Comparison of ENCODE assay signal across 14 mouse cellular contexts in genomic region chr19:7128551-7129475, GRCm38 (mm10). TPM values are rescaled to one million over a fixed set of nuclear protein-coding genes. Genes with fewer than 3 reads are reported as not detected.
DNase-seq lines count a peak whose midpoint lies in the region; ATAC-seq lines count a peak whose summit lies in the region.
"Had no signal": no experiment of that assay in that cellular context is flagged by ENCODE, and none has a peak within 500 bp of the region (broad histone marks: within the 10 kb centered on the region; RNA-seq: fewer than 3 reads in every experiment).

No protein-coding gene starts in this region.

- ATAC-seq in neural tube, embryonic 11.5 days (ENCODE audit: insufficient read depth, low FRiP score, low TSS enrichment), result no peak
- ATAC-seq in embryonic facial prominence, embryonic 11.5 days (replicated peaks; ENCODE audit: insufficient number of reproducible peaks, low FRiP score, low TSS enrichment, low read depth), result peak; percentile 59
- ATAC-seq in hindbrain, embryonic 14.5 days (ENCODE audit: low FRiP score), result 0 out of 2 replicates have a peak, but pooled peaks have one; percentile 24
- no peak for ATAC-seq in granulocyte monocyte progenitor cell, adult 5-6 weeks (replicated peaks; ENCODE audit: poor library complexity, severe bottlenecking)

- no peak overlapping the region; the same call in 1 of the 2 replicates for H3K9ac ChIP-seq in neural tube, embryonic 11.5 days (ENCODE audit: low read length)
- peak overlapping the region; percentile 9; the same call in 1 of the 2 replicates for H3K9ac ChIP-seq in embryonic facial prominence, embryonic 11.5 days (replicated peaks; ENCODE audit: low read length)
- H3K9ac ChIP-seq in hindbrain, embryonic 14.5 days, result no peak overlapping the region
- H3K9ac ChIP-seq: liver, embryonic 13.5 days had no signal

- no peaks in the 10 kb centered on the region for H3K27me3 ChIP-seq in neural tube, embryonic 11.5 days (ENCODE audit: control insufficient read depth, insufficient read depth, low read length)
- no peaks in the 10 kb centered on the region for H3K27me3 ChIP-seq in embryonic facial prominence, embryonic 11.5 days (ENCODE audit: control insufficient read depth, insufficient read depth, low read length)
- H3K27me3 ChIP-seq in hindbrain, embryonic 14.5 days (ENCODE audit: control insufficient read depth, insufficient read depth, low read length), result no peaks in the 10 kb centered on the region

- peaks cover 7% of the 10 kb centered on the region for H3K4me1 ChIP-seq in neural tube, embryonic 11.5 days (ENCODE audit: control insufficient read depth, insufficient read depth, low read length)
- peaks cover 10% of the 10 kb centered on the region for H3K4me1 ChIP-seq in embryonic facial prominence, embryonic 11.5 days (ENCODE audit: control insufficient read depth, insufficient read depth, low read length)
- peaks cover 18% of the 10 kb centered on the region for H3K4me1 ChIP-seq in hindbrain, embryonic 14.5 days (replicated peaks; ENCODE audit: control insufficient read depth, insufficient read depth, low read length)

- H3K27ac ChIP-seq in neural tube, embryonic 11.5 days (ENCODE audit: low read depth, low read length), result peak overlapping the region; percentile 11; the same call in 1 of the 2 replicates
- peak overlapping the region; percentile 52; the same call in 1 of the 2 replicates for H3K27ac ChIP-seq in embryonic facial prominence, embryonic 11.5 days (replicated peaks; ENCODE audit: low read depth, low read length)
- H3K27ac ChIP-seq in hindbrain, embryonic 14.5 days, result 0 out of 2 replicates have a peak overlapping the region, but pooled peaks have one; percentile 1
- H3K27ac ChIP-seq: liver, embryonic 13.5 days had no signal

- H3K4me2 ChIP-seq in neural tube, embryonic 11.5 days (ENCODE audit: low read depth), result no peak overlapping the region
- H3K4me2 ChIP-seq in embryonic facial prominence, embryonic 11.5 days (ENCODE audit: low read depth, low read length), result no peak overlapping the region
- H3K4me2 ChIP-seq in hindbrain, embryonic 14.5 days (replicated peaks), result no peak overlapping the region
- H3K4me2 ChIP-seq: liver, embryonic 13.5 days had no signal

- no peak overlapping the region for H3K4me3 ChIP-seq in neural tube, embryonic 11.5 days (ENCODE audit: low read depth, low read length)
- no peak overlapping the region for H3K4me3 ChIP-seq in embryonic facial prominence, embryonic 11.5 days (ENCODE audit: low read depth, low read length)
- H3K4me3 ChIP-seq in hindbrain, embryonic 14.5 days (replicated peaks; ENCODE audit: low read length), result no peak overlapping the region
- H3K4me3 ChIP-seq: liver, embryonic 13.5 days had no signal

- DNase-seq in neural tube, embryonic 11.5 days (ENCODE audit: low spot score), result no peak
- no peak for DNase-seq in neural tube, embryonic 10.5 days (ENCODE audit: extremely low spot score, low spot score)
- DNase-seq in embryonic facial prominence, embryonic 11.5 days (ENCODE audit: low spot score), result peak; percentile 79
- no peak for DNase-seq in hindbrain, embryonic 14.5 days (ENCODE audit: low spot score)
- DNase-seq in adrenal gland, postnatal 25 days, result no peak
- DNase-seq in lung, postnatal 4 days, result no peak
- DNase-seq in right cerebral cortex, postnatal 14 days, result no peak
- DNase-seq: kidney, adult 18-20 months; layer of hippocampus, postnatal 36 days; liver, embryonic 13.5 days; thymus, adult 18-20 months had no signal

- H3K9me3 ChIP-seq in neural tube, embryonic 11.5 days (ENCODE audit: control insufficient read depth, low read length), result no peaks in the 10 kb centered on the region
- no peaks in the 10 kb centered on the region for H3K9me3 ChIP-seq in embryonic facial prominence, embryonic 11.5 days (replicated peaks; ENCODE audit: control insufficient read depth, low read length)
- H3K9me3 ChIP-seq in hindbrain, embryonic 14.5 days (ENCODE audit: control insufficient read depth, low read length), result no peaks in the 10 kb centered on the region
- H3K9me3 ChIP-seq: liver, embryonic 13.5 days had no signal

- 64% methylated on average over 19 of the region's 19 CpGs for WGBS in neural tube, embryonic 11.5 days
- WGBS in embryonic facial prominence, embryonic 11.5 days, result 40% methylated on average over 19 of the region's 19 CpGs
- 44% methylated on average over 19 of the region's 19 CpGs for WGBS in hindbrain, embryonic 14.5 days

- H3K36me3 ChIP-seq in neural tube, embryonic 11.5 days (ENCODE audit: control insufficient read depth, insufficient read depth, low read length), result no peaks in the 10 kb centered on the region
- no peaks in the 10 kb centered on the region for H3K36me3 ChIP-seq in embryonic facial prominence, embryonic 11.5 days (replicated peaks; ENCODE audit: control insufficient read depth, insufficient read depth, low read depth, low read length)
- H3K36me3 ChIP-seq in hindbrain, embryonic 14.5 days (replicated peaks; ENCODE audit: control insufficient read depth, insufficient read depth), result no peaks in the 10 kb centered on the region
- H3K36me3 ChIP-seq: liver, embryonic 13.5 days had no signal

RNA-seq across cellular contexts. Expression of gene Flrt1, which starts 23.3 kb away (rescaled TPM):
- polyA plus RNA-seq in neural tube, embryonic 11.5 days (2014; fragmentation: Nextera tagmentation; extraction: Ambion mirVana), result 6.6 and 7.5 TPM in 2 replicates
- polyA plus RNA-seq in embryonic facial prominence, embryonic 11.5 days (2014; fragmentation: Nextera tagmentation; extraction: Ambion mirVana), result 3.0 and 4.4 TPM in 2 replicates
- polyA plus RNA-seq in hindbrain, embryonic 14.5 days (2014; fragmentation: Nextera tagmentation; extraction: Ambion mirVana), result 8.7 and 9.5 TPM in 2 replicates
- total RNA-seq in adrenal gland, postnatal 25 days (2021), result 1.6 and 2.0 TPM in 2 replicates
- total RNA-seq in granulocyte monocyte progenitor cell, adult 5-6 weeks (2014; fragmentation: Nextera tagmentation), result not detected in 2 replicates
- total RNA-seq in granulocyte monocyte progenitor cell, adult 5-6 weeks (2017), result not detected in 2 replicates
- total RNA-seq: CH12.LX; megakaryocyte, adult 5-6 weeks had no signal

Comparison
In these comparisons a context has a peak if more than half of its experiments do, and no peak if none do; other contexts are left out.
1. ATAC-seq: peak in embryonic facial prominence, embryonic 11.5 days (single experiment) and hindbrain, embryonic 14.5 days (single experiment); none in neural tube, embryonic 11.5 days (single experiment) and granulocyte monocyte progenitor cell, adult 5-6 weeks (single experiment).
2. H3K27ac ChIP-seq: peak in every context shown above with its lines; median percentile 52 in embryonic facial prominence, embryonic 11.5 days; 11 in neural tube, embryonic 11.5 days; 1 in hindbrain, embryonic 14.5 days.